Mouse (Mus musculus) kidney, embryonic 14.5 days (tissue): ENCODE results near the gene Dkk3. TPM values are rescaled to one million over a fixed set of nuclear protein-coding genes. Genes with fewer than 3 reads are reported as not detected.
"Not testable (repeated sequence)": the region's sequence is repeated elsewhere in the genome, so short reads cannot be mapped to it uniquely, and the experiment has no call there.

Experiments used
- ATAC-seq: fragments of 200-750 bp; cut with Nextera tagmentation; 2 replicates; pipeline ENCODE4 v1.8.0; 2017; ENCODE audit warnings: moderate number of reproducible peaks, mild to moderate bottlenecking, moderate TSS enrichment, moderate library complexity; ENCODE audit not compliant: low FRiP score, low TSS enrichment
- H3K27ac ChIP-seq: fragments of 300-500 bp; sonication (generic); 2 replicates; pipeline ENCODE4 v1.5.1; 2014; ENCODE audit warnings: low read depth, mild to moderate bottlenecking, low read length, moderate library complexity, mixed read lengths
- H3K27me3 ChIP-seq: fragments of 300-500 bp; sonication (generic); 2 replicates; pipeline ENCODE4 v1.6.1; 2014; ENCODE audit warnings: mild to moderate bottlenecking, low read length; ENCODE audit not compliant: control insufficient read depth, insufficient read depth
- H3K36me3 ChIP-seq: fragments of 300-500 bp; sonication (generic); 2 replicates; pipeline ENCODE4 v1.6.1; 2014; ENCODE audit warnings: low read length, mixed read lengths; ENCODE audit not compliant: control insufficient read depth, insufficient read depth
- H3K4me1 ChIP-seq: fragments of 300-500 bp; sonication (generic); 2 replicates; pipeline ENCODE4 v1.6.1; 2014; ENCODE audit warnings: low read length, mixed read lengths; ENCODE audit not compliant: control insufficient read depth, insufficient read depth
- H3K4me2 ChIP-seq: fragments of 300-500 bp; sonication (generic); replicated peaks from 2 replicates; pipeline ENCODE4 v1.6.1; 2014; ENCODE audit warnings: low read depth, mild to moderate bottlenecking, low read length
- H3K4me3 ChIP-seq: fragments of 300-500 bp; sonication (generic); 2 replicates; pipeline ENCODE4 v1.5.1; 2014; ENCODE audit warnings: mild to moderate bottlenecking, low read length
- H3K9ac ChIP-seq: fragments of 300-500 bp; sonication (generic); 2 replicates; pipeline ENCODE4 v1.6.1; 2014; ENCODE audit warnings: low read depth, mild to moderate bottlenecking, low read length, moderate library complexity
- H3K9me3 ChIP-seq: fragments of 300-500 bp; sonication (generic); 2 replicates; pipeline ENCODE4 v1.6.1; 2016; ENCODE audit warnings: low read length; ENCODE audit not compliant: control insufficient read depth
- WGBS: fragments of 180-500 bp; shearing (Covaris S2); extraction: QIAGEN DNeasy Blood & Tissue Kit; methylation state at CpG from one replicate; pipeline ENCODE4 v1.1.7; 2014; 5-methylcytosine and 5-hydroxymethylcytosine counted together
- polyA plus RNA-seq: library from polyadenylated mRNA; unstranded; fragments of >200 nt; fragmentation: Nextera tagmentation; extraction: Ambion mirVana; gene quantifications from 2 replicates; pipeline ENCODE4 v1.2.1, GENCODE M21; 2014

The Dkk3 gene
- polyA plus RNA-seq, 1 experiment from 2014 or later = 14.9 TPM

DNA sequence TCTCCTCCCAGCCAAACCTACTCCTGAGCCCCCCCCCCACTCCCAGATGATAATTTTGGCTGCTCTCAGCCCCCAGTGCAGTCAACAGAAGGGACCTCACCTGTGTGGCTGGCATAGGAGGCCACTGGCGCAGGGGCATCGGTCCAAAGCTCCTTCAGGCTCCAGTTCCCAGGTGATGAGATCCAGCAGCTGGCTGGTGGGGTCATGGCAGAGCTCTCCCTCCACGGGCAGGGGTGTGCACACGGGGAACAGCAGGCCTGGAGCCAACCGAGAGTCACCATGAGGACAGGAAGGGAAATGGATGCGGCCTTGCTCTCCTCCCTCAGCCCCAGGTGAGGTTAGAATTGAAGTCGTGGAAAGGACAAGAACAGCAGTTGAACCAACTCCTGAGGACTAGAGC, 39.6 kb downstream of the Dkk3 start:
- H3K4me1 ChIP-seq = 0 out of 2 replicates have a peak, but pooled peaks cover 5% of the 10 kb centered on the region
- H3K9ac ChIP-seq = no peak overlapping the region
- no peak for ATAC-seq
- H3K27ac ChIP-seq = no peak overlapping the region
- H3K4me2 ChIP-seq = no peak overlapping the region
- no peaks in the 10 kb centered on the region for H3K36me3 ChIP-seq
- no peaks in the 10 kb centered on the region for H3K27me3 ChIP-seq
- H3K9me3 ChIP-seq = no peaks in the 10 kb centered on the region
- H3K4me3 ChIP-seq = no peak overlapping the region
- WGBS = 84% methylated on average over 7 of the region's 7 CpGs

DNA sequence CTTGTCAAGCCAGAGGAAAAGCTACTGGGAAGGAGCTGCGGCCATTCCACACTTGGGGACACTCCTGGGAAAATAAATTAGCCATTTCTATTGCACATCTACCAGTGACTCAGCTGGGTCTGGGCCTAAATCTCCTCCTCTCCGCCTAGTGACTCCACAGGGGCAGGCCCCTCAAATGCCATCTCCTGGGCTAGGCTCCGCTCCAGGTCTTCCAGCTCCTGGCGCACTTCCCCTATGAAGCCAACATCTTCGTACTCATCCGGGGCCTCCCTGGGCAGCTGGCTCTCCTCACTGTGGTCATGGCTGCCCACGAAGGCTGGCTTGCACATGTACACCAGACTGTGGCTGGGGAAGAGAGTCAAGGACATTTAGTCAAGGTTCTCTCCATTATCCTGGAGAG, 40.8 kb downstream of the Dkk3 start:
- WGBS = 91% methylated on average over 7 of the region's 7 CpGs
- Histone ChIP-seq H3K9ac (no peak overlapping the region), H3K4me1 (0 out of 2 replicates have a peak, but pooled peaks cover 5% of the 10 kb centered on the region), H3K27ac (no peak overlapping the region), H3K4me3 (no peak overlapping the region), H3K27me3 (no peaks in the 10 kb centered on the region), H3K4me2 (no peak overlapping the region), H3K36me3 (no peaks in the 10 kb centered on the region), H3K9me3 (no peaks in the 10 kb centered on the region)
- ATAC-seq = no peak

DNA sequence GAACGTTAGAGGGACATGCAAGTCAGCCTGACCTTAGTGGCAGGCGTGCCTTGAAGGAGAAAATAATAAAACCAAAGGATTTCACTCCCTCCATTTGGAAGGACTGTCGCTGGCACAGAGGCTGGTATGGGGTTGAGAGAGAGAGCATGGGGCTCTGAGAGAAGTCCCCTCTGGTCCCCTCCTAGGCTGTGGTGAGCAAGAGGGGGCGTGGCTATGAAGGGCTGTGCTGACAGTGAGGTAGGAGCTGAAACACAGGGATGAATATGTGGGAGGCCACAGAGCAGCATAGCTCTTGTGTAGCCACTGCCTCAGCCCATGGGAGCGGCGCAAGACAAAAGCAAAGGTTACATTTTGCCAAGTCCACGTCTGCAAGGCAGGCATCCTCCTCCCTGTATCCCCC, 41.4 kb downstream of the Dkk3 start:
- Histone ChIP-seq H3K4me3 (no peak overlapping the region), H3K4me1 (0 out of 2 replicates have a peak, but pooled peaks cover 5% of the 10 kb centered on the region), H3K27ac (no peak overlapping the region), H3K9ac (no peak overlapping the region), H3K4me2 (no peak overlapping the region), H3K9me3 (no peaks in the 10 kb centered on the region), H3K27me3 (no peaks in the 10 kb centered on the region), H3K36me3 (no peaks in the 10 kb centered on the region)
- ATAC-seq = no peak
- 83% methylated on average over 7 of the region's 7 CpGs for WGBS

DNA sequence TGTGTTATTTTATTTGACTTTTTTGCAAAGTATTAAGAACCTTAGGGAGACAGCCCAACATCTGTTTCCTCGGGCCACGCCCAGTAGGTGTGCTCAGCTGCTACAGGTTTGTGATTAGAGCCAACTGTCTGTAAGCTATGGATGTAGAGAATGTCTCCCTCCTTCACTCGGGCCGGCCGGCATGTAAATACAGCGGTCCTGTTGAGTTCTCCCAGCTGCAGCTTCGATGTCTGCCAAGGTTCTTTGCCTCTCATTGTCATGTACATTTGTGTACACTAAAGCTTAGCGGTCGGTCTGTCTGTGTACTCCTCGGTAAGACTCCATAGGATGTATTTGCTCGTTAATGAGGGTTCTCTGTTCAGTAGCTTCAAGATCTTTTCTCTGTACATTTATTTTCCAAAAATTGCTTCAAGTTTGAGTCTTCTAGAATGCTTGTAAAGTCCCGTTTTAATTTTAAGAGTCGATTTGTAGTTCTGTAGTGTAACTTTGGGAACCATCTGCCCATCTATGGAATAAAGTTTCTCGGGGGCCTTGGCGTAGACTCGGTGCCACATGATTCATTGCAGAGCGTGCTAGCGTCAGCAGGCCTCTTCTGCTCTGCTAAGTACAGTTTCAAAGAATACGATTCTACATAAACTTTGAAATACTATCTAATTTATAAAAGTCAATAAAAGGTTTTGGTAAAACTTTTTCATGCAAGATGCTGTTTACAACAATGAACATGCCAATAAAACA, 48.1 kb downstream of the Dkk3 start:
- Histone ChIP-seq H3K4me3 (no peak overlapping the region), H3K9ac (no peak overlapping the region), H3K4me2 (no peak overlapping the region), H3K36me3 (peaks cover 55% of the 10 kb centered on the region), H3K27me3 (no peaks in the 10 kb centered on the region), H3K27ac (no peak overlapping the region), H3K9me3 (no peaks in the 10 kb centered on the region), H3K4me1 (no peaks in the 10 kb centered on the region)
- no peak for ATAC-seq
- 89% methylated on average over 19 of the region's 19 CpGs for WGBS

DNA sequence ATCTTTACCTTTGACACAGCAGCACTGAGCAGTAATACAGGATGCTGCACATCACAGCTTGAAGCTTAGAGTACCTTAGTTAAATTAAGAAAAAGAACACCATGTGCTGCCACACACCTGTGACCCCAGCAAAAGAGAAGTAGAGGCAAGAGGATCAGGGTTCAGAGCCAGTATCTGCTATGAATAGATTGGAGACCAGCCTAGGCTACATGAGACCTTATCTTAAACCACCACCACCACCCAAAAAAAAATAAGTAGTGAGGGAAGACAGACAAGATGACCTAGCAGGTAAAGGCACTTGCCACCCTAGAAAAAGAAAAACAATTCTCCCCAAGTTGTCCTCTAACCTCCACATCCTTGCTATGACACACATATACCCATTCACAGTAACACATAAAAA, 50.1 kb downstream of the Dkk3 start:
- no peak overlapping the region for H3K4me3 ChIP-seq
- H3K9ac ChIP-seq = no peak overlapping the region
- H3K36me3 ChIP-seq = peaks cover 71% of the 10 kb centered on the region
- no peak for ATAC-seq
- H3K9me3 ChIP-seq = no peaks in the 10 kb centered on the region
- no peaks in the 10 kb centered on the region for H3K27me3 ChIP-seq
- H3K4me1 ChIP-seq = no peaks in the 10 kb centered on the region
- no peak overlapping the region for H3K4me2 ChIP-seq
- H3K27ac ChIP-seq = no peak overlapping the region

DNA sequence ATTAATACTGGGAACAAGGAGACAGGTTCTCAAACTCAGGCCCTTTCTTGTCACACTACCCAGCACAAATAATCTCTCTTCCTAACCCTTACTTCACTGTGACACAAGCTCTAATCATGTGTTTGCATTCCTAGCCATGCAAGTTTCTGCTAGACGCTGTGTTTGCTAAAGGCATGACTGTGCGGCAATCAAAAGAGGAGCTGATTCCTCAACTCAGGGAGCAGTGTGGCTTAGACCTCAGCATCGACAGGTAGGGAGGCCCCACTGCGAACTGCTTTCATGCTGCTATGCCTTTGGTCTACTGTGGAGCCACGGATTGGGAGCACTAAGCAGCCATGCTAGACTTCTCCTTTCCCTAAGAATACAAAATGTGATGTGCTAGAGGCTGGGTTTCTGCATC, 55.0 kb downstream of the Dkk3 start:
- Histone ChIP-seq H3K36me3 (peaks cover 80% of the 10 kb centered on the region), H3K4me2 (no peak overlapping the region), H3K27me3 (no peaks in the 10 kb centered on the region), H3K4me3 (no peak overlapping the region), H3K9ac (no peak overlapping the region), H3K9me3 (no peaks in the 10 kb centered on the region), H3K4me1 (no peaks in the 10 kb centered on the region), H3K27ac (no peak overlapping the region)
- 91% methylated on average over 5 of the region's 5 CpGs for WGBS
- ATAC-seq = no peak

DNA sequence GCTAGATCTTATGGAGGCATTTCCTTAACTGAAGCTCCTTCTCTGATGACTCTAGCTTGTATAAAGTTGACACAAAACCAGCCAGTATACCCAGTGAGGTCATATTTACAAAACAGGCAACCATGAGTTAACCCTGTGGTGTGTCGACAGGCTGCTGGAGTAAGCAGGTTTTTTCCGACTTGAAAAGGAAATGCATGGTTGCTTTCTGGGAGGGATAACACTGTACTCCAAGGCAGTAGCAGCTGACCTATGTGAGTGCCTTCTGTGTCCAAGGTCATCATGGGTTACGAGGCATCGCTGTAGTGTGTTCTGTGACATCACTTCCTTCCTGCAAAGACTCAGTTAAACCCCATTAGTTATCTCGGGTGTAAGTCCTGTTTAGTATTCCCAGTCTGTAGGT, 55.9 kb downstream of the Dkk3 start:
- no peak overlapping the region for H3K4me2 ChIP-seq
- no peak overlapping the region for H3K9ac ChIP-seq
- H3K4me3 ChIP-seq = no peak overlapping the region
- WGBS = 59% methylated on average over 5 of the region's 5 CpGs
- H3K36me3 ChIP-seq = peaks cover 80% of the 10 kb centered on the region
- H3K4me1 ChIP-seq = no peaks in the 10 kb centered on the region
- no peaks in the 10 kb centered on the region for H3K27me3 ChIP-seq
- H3K9me3 ChIP-seq = no peaks in the 10 kb centered on the region
- no peak overlapping the region for H3K27ac ChIP-seq
- ATAC-seq = no peak

DNA sequence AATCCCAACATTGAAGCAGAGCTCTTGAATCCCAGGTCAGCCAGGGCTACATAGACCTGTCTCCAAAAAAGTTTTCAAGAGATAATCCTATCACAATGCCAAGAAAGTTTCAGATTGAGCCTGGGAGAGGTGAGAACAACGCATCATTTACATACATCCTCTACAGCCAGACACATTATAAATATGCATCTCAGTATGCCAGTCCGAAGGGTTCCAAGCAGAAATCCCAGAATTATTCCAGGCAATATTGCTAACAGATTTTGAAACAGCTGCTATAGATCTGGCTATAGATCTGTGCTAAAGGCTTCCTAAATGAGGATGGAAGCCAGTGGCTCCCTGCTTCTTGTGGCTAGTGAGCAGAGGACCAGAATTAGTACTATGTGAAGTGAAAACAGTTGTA, 58.0 kb downstream of the Dkk3 start:
- H3K4me1 ChIP-seq = no peaks in the 10 kb centered on the region
- H3K27ac ChIP-seq = no peak overlapping the region
- H3K9me3 ChIP-seq = no peaks in the 10 kb centered on the region
- no peak for ATAC-seq
- H3K9ac ChIP-seq = no peak overlapping the region
- H3K4me2 ChIP-seq = no peak overlapping the region
- H3K4me3 ChIP-seq = no peak overlapping the region
- 91% methylated on average over 2 of the region's 2 CpGs for WGBS
- H3K27me3 ChIP-seq = no peaks in the 10 kb centered on the region
- H3K36me3 ChIP-seq = peaks cover 76% of the 10 kb centered on the region

DNA sequence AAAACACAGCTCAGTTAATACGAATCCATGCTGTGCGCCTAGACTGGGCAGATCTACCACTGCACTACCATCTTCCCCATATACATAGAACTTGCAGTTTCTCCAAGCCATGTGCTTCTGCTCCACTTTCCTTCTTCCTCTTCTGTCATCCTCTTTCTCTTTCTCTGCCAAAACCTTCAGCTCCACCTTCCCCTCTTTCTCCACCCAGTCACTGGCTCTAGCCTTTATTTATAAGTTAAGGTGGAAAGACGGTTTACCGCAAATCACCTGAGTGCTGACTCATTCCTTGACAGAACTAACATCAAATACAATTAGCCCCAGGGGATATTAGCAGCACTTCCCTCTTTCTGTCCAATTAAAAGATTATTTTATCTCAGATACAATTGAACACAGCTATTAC, 63.9 kb downstream of the Dkk3 start:
- H3K4me1 ChIP-seq = not testable (repeated sequence)

More for the DNA sequence above, 63.9 kb downstream of the Dkk3 start:
- not testable (repeated sequence) for H3K9ac ChIP-seq, H3K4me3 ChIP-seq, ATAC-seq, H3K27me3 ChIP-seq, H3K9me3 ChIP-seq, H3K4me2 ChIP-seq, H3K27ac ChIP-seq
- WGBS = 93% methylated on average over 4 of the region's 4 CpGs
- peaks cover 83% of the 10 kb centered on the region for H3K36me3 ChIP-seq
